Mouse (Mus musculus) kidney, postnatal 25 days (tissue): Measurements from ENCODE around the gene Tfdp2.
A peak's percentile ranks its signal among the peaks of the same experiment; 100 is the strongest.
"Not testable (repeated sequence)": the region's sequence is repeated elsewhere in the genome, so short reads cannot be mapped to it uniquely, and the experiment has no call there.

Source experiments
- DNase-seq, 2 experiments: peaks; one replicate each; pipeline ENCODE4 v3.0.0; 2021; ENCODE audit warnings: mixed read lengths in 2 of 2

Tfdp2 gene

GRCm38 (mm10) chr9:96312074-96312473, 116.0 kb downstream of the Tfdp2 start:
- no peak for DNase-seq

GRCm38 (mm10) chr9:96319333-96319732, 123.3 kb downstream of the Tfdp2 start:
- no peak for DNase-seq

GRCm38 (mm10) chr9:96320551-96320980, 124.5 kb downstream of the Tfdp2 start:
- DNase-seq, result no peak

GRCm38 (mm10) chr9:96322411-96323152, 126.5 kb downstream of the Tfdp2 start:
- no peak for DNase-seq

GRCm38 (mm10) chr9:96324502-96324901, 128.4 kb downstream of the Tfdp2 start:
- DNase-seq, result peak; percentile 58 to 80

GRCm38 (mm10) chr9:96326496-96326923, 130.4 kb downstream of the Tfdp2 start:
- peak; percentile 48 to 53 for DNase-seq

GRCm38 (mm10) chr9:96328226-96328625, 132.2 kb downstream of the Tfdp2 start:
- DNase-seq, result peak in 1 of 2 experiments; percentile 18

GRCm38 (mm10) chr9:96331146-96331545, 135.1 kb downstream of the Tfdp2 start:
- no peak for DNase-seq

- DNase-seq, result no peak
Observed at GRCm38 (mm10) chr9:96345750-96346149, 149.7 kb downstream of the Tfdp2 start.

- DNase-seq, result no peak
Observed at GRCm38 (mm10) chr9:96348885-96349284, 152.8 kb downstream of the Tfdp2 start.

- DNase-seq, result peak; percentile 75 to 82
Observed at GRCm38 (mm10) chr9:96350010-96350409, 153.9 kb downstream of the Tfdp2 start.

- DNase-seq, result no peak
Observed at GRCm38 (mm10) chr9:96350476-96350875, 154.4 kb downstream of the Tfdp2 start.

GRCm38 (mm10) chr9:96351771-96352170, 155.7 kb downstream of the Tfdp2 start:
- not testable (repeated sequence) for DNase-seq

GRCm38 (mm10) chr9:96353121-96353769, 157.2 kb downstream of the Tfdp2 start:
- no peak for DNase-seq

GRCm38 (mm10) chr9:96353799-96354198, 157.7 kb downstream of the Tfdp2 start:
- peak in 1 of 2 experiments; percentile 29 for DNase-seq

- DNase-seq, result no peak
Observed at GRCm38 (mm10) chr9:96360056-96360455, 164.0 kb downstream of the Tfdp2 start.

- peak; percentile 74 to 89 for DNase-seq
Observed at GRCm38 (mm10) chr9:96363581-96364140, 167.6 kb downstream of the Tfdp2 start.

GRCm38 (mm10) chr9:96364141-96364838, 168.2 kb downstream of the Tfdp2 start, which contains the start of gene Atp1b3:
Atp1b3 (minus strand) TSS chr9:96364442.
- DNase-seq, result peak; percentile 98 to 100

GRCm38 (mm10) chr9:96365271-96365872, 169.3 kb downstream of the Tfdp2 start:
- no peak for DNase-seq

- no peak for DNase-seq
Observed at GRCm38 (mm10) chr9:96369654-96370384, 173.7 kb downstream of the Tfdp2 start.

GRCm38 (mm10) chr9:96371075-96371474, 175.0 kb downstream of the Tfdp2 start:
- DNase-seq, result no peak
